Mouse (Mus musculus): ENCODE results near the gene Cd37.
A peak's percentile ranks its signal among the peaks of the same experiment; 100 is the strongest.

The Cd37 gene

DNA sequence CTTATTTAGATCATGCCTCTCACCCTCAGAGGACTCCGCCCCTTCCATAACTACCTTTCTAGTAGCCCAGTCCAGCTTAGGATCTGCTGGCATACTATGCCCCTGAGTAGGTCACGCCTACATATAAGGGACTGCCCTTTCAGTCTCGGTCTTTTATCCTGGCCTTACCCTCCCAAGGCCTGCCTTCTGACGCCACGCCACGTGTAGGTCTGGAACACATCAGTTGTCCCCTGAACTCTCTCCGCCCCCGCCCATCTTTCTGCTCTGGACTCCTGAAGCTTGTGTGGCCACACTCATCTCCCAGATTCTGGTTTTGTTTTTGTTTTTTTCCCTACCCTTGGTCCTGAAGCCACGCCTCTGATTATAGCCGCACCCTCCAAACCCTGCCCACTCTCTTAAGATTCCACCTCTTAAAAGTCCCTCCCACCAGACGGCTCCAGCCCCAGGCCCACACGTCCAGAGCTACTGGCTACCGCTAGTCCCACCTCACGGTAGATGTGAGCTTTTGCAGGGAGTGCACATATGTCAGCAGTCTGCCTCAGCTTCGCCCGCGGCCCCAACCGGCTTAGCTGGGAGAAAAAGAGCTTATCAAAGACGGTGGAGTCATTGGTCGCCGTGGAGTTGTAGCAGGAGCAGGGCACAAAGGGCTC lies 3.9 kb downstream of the Cd37 start:
- DNase-seq (ENCODE audit: low spot score): peak; percentile 93

DNA sequence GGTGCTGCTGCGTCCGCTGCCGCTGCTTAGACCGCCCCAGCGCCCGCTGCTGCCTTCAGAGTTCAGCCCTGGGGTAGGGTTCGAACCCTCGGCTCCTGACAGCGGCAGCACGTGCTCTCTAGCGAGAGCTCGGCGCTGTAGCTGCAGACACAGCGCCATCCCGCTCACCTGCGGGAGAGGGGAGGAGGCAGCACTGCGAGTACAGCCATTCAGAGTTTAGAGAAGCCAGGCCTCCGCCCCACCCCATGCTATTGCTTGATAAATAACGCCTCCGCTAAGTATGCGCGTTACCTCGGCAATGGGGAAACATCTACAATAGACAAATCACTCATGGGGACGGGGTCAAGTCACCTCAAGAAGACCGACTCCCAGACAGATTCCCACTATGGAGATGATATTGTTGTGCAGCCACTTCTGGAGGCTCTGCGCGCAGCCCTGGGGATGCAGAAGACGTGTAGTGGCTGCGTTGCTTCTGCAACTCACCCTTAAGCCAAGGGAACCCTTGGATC lies 4.5 kb downstream of the Cd37 start:
- peak; percentile 74 for DNase-seq (ENCODE audit: low spot score)

DNA sequence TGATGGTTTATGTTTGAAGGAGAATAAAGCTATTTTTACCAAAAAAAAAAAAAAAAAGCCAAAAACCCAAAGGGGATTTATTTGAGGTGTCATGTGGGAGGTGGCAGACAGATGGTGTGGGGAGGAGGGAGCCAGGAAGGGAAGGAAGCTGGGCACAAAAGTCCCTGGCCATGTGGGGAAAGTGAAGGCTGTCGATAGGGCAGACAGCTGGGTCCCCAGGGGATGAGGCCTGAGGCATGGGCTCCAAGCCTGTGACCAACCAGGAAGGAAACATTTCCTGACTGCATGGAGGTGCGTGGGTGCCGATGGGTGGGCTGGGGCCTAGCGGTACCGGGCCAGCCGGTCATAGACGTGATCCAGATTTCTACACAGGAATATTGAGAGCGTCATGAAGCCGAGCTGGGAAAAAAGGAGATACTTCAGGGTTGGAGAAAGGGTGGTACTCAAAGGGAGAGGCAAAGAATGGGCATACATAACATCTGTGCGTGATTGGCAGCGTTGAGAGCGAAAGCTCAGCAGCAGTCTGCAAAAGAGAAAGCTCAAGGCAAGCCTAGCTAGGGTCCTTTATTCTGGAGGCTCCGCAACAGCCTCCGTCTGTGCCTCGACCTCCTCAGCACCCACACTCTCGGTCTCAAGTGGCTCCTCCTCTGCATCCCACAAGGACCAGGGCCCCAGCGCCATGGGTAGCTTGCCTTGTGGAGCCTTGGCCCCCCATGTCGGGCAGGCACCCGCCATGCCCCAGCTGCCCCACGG lies 5.2 kb downstream of the Cd37 start:
- DNase-seq (ENCODE audit: low spot score): peak; percentile 68

DNA sequence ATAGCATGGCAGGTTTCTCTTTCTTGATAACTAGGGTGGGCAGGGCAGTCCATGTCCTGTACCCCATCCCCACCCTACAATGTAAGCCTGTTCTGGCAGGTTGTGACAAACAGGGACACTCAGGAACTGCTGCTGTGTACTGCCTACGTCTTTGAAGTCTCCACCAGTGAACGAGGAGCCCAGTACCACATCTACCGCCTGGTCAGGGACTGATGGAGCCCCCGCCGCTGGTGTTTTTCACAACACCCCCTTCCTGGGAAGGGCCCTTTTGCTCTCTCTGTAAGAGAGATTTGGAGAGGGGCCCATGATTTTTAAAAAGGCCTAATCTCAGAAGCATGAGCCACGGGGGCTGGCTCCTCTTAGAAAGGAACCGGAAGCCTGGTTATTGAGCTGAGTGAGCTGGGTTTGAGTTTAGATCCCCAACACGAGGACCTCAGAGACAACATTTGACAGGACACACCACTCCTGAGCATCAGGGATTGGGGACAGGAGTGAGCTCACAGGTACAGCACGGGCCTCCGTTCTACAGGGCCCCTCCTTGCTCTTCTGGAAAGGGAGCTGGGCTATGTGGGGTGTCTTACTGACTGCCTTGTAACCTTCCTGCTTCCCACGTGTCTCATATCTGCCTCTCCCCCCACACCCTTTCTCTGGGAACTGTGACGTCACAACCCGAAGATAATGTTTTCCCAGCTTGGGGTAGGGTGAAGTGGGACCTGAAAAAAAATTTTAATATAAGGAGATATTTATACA lies 6.0 kb downstream of the Cd37 start:
- DNase-seq (ENCODE audit: low spot score): no peak

DNA sequence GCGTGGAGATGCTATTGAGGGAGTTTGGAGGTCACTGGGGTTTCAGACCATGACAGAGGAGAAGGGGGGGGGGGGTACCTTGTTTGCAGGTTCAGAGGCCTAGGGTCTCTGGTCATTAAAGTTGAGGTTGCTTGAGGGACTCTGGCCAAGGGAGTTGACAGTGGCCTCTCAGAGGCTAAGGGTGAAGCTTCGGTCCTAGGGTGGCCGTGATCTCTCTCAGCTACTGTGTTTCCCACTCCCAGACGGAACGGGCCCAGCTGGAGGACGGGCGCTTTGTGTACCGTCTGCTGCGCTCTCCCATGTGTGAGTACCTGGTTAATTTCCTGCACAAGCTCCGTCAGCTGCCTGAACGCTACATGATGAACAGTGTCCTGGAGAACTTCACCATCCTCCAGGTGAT lies 7.0 kb downstream of the Cd37 start:
- no peak for DNase-seq (ENCODE audit: low spot score)

DNA sequence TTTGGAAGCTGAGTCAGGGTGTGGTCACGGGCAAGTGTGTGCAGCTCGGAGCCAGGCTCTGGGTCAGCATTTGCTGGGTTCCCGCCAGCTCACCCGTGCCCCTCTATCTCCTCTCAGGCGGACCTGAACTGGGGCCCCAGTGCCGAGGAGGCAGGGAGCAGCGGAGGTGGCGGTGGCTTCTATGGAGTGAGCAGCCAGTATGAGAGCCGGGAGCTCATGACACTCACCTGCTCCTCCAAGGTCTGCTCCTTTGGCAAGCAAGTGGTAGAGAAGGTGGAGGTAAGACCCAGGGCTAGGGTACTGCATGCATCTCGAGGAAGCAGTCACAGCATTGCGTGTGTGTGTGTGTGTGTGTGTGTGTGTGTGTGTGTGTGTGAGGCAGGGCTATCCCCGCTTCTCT lies 7.7 kb downstream of the Cd37 start:
- DNase-seq (ENCODE audit: low spot score): no peak

DNA sequence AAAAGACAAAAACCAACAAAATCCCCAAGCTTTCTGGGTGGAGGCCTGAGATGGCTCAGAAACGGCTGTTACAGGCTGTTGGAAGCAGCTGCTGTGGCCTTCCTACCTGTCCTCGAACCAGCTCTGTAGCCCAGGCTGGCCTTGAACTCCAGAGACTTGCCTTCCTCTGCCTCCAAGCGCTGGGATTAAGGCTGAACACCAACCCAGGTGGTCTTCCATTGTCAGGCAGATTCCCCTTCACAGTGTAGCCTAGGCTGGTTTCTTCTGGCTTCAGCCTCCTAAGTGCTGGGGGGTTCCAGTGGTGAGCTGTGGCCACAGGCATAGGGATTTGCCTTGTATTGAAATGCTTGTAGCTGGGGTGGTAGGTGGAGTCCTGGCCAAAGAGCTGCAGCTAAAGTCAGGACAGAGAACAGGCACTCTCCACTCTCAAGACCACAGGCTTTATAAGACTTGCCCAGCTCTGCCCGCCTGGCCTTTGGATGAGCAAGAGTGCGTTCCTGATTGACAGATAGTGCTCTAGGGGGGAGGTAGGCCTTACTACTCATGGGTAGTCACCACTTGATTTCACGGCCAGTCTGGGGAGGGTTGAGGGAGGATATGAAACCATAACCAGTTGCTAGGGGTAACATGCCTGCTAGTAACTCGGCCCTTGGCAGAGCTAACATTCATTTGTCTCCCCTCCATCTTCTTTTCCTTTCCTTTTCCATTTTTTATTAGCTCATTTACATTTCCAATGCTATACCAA lies 9.3 kb downstream of the Cd37 start:
- DNase-seq (ENCODE audit: low spot score): no peak

DNA sequence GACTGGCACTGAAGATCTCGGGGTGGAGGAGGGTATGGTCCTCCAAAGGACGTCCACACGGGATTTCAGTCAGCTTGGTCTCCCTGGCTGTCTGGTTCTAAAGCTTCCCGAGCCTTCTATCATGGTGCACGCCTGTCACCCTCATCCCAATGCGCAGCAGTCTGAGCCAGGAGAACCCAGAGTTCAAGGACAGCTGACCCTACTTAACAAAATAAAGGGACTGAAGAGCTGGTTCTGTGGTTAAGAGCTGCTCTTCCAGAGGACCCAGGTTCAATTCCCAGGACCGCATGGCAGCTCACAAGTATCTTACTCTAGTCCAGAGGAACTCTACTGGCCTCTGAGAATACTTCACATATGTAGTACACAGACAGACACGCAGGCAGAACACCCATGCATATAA lies 9.9 kb downstream of the Cd37 start:
- no peak for DNase-seq (ENCODE audit: low spot score)

DNA sequence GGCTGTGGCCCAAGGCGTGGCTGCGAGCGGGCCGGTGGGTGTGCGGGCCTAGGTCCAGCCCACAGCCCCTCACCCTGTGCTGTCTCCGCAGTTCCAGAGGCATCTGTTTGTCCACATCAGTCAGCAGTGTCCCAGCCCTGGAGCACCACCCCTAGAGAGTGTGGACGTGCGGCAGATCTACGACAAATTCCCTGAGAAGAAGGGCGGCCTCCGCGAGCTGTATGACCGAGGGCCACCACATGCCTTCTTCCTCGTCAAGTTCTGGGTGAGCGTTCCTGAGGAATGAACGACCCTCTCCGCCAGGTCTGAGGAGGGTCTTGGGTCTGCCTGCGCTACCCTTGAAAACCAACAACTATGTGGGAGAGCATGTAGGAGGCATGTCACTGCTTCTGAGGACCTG lies 10.4 kb downstream of the Cd37 start:
- no peak for DNase-seq (ENCODE audit: low spot score)

DNA sequence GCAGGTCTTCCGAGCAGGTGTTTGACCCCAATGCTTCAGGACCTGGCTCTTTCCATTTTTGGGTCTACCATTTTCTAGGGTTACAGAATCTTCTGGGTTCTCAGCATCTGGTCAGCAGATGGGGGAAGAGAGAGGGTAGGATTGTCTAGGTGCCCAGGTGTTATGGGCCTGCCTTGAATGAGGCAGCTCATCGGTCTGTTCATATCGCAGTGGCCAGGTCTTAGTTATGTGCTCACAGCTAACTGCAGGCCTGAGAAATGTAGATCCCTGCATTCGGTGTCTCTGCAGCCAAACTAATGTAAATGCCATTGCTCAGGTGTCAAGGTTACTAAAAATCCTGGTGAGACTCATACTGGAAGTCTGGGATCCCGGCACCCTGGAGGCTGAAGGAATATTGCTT lies 12.5 kb downstream of the Cd37 start:
- DNase-seq (ENCODE audit: low spot score): no peak

DNA sequence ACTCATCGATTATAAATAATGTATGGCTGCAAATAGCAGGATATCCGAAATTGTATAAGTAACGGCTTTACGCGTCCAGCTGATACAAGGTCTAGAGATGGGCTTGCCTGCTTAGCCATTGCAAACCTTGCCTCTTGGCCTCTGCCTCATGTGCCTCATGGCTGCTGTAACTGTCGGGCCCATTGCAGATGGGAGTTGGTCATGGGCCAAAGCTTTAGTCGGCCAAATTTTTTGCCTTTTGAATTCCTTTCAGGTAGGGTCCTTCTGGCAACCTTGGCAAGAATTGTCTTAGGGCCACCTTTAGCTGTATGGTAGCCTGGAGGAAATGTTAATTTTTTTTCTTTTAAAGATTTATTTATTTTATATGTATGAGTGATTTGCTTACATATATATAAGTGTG lies 14.1 kb downstream of the Cd37 start:
- DNase-seq (ENCODE audit: low spot score): no peak

DNA sequence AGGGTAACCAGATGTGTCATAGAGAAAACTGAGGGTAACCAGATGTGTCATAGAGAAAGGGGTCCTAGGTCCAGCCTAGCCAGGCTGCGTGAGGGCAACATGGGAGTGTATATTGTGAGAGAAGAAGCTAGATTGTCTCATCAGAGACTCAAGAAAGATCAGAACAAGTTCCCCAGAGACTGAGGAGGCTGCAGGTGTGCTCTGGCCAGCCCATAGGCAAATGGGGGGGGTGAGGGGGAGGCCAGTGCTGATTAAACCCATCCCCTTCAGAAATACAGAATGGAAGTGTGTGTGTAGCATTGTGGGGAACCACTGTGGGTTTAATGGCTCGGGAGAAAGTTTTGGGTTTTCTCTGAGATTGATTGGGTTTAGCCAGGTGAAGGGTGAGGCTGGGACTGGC lies 17.2 kb downstream of the Cd37 start:
- DNase-seq (ENCODE audit: low spot score): no peak

DNA sequence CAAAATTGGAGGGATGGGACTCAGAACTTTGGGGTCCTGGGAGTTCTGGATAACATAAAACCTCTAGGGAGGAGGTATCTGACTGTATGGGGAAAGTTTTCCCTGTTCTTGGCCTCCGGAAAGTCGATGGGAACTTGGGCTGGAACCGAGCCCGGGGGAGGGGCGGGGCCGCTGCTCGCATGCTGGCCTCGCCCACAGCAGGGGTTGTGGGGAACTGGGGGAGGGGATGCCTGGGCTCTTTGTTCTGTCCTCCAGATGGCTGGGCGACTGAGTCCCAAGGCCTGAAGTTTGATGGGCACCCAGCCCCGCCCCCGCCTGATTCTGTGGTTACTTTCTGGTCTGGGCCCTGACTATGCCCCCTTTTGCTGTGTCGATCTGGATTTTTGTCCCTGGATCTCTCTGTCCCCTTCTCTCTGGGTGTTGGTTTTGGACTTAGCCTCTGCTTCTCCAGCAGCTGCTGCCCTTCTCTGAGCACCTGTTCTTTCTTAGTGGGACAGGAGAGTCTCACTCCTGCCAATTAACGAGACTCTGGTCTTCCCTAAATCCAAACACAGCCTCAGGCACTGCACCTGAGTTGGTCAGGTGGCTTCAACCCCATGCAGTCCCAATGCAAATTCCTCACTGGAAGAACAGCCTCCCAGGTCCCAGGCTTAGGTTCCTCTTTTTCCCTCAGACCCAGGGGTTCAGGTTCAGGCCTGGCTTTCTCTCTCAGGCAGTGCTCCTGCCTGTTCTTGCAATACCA lies 22.3 kb downstream of the Cd37 start:
- peak; percentile 74 for DNase-seq (ENCODE audit: low spot score)

DNA sequence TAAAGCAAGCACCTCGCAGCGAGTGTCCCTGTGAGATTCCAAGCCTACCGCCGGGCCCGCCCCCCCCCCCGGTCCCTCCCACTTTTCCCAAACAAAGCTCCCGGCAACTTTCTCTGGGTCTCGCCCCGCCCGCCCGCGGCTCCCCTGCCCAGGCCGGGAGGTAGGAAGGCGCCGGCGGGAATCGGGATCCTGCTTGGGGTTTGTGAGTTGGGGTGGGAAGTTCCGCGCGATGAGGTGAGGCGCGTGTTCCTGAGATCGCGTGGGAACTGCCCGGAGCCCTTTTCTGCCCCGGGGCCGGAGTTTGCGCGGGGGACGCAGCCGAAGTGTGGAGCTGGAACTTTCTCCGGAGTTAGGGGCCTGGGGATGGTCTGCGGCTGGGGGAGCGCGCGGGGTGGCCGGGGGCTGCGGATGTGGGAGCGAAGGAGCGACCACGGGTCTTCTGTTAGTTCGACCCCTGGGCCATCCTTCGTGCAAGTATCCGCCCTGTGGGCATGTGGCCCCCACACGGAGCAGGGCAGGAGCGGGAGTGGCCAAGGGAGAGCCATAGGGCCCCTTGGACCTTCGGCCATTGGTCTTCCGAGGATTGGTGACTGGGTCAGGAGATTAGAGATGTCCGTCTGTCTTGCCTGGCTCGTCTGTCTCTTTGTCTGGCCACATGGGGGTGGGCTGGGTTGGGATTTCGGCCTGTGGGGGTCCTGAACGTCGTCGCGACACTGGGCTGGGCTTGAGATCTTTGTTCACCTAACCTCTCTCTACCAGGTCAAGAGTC lies 23.1 kb downstream of the Cd37 start, which contains the start of gene Tead2:
Gene Tead2 (plus strand): TSS at position 81 of the 769 bp plus-strand sequence.
- DNase-seq (ENCODE audit: low spot score): peak; percentile 64

DNA sequence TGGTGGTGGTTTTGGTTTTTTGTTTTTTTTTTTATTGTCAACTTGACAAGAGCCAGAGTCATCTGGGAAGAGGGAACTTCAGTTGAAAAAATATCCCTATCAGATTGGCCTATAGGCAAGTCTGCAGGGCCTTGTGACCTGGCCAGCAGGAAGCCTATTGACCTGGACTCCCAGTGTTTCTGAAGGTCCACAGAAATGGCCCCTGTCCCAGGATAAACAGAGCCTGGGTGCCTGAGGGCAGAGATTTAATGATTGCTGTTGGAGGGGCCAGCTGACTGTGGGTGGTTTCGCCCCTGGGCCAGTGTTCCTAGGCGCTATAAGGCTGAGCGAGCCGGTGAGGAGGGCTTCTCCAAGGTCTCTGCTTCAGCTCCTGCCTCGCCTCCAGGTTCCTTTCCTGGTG lies 25.2 kb downstream of the Cd37 start:
- DNase-seq (ENCODE audit: low spot score): peak; percentile 49

DNA sequence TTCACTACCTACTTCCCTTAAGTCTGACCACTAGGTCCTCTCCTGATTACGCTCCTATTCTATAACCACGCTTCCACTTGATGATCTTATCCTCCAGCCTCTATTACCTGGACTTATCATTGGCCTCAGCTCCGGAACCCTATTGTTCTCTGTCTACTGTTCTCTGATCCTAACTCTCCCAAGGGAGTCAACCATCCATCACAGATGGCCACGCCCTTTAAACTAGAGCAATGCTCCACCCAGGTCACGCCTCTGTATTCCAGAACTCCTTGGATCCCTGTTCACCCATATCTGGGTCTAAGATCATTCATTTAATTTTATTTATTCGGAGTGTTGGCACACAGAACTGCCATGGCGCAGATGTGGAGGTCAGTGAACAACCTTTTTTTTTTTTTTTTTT lies 26.6 kb downstream of the Cd37 start:
- peak; percentile 19 for DNase-seq (ENCODE audit: low spot score)

DNA sequence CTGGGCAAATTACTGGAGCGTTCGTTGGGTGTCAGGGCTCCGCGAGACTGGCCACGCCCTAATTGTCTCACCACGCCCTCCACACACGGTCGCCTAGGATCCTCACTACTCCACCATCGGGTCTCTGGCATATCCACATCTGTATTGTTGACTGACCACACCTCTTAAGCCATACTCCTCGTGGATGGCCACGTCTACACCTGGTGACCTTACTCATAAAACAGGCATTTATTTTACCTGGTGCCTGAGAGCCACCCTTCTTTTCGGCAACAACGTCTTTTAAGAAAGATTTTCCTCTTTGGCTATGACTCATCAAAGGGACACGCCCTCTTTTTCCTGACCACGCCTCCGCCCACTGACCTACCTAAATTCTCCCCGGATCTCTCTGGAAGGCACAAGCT lies 27.1 kb downstream of the Cd37 start, which contains the start of gene Dkkl1:
Gene Dkkl1 (minus strand): TSS at position 297 of the 401 bp plus-strand sequence.
- DNase-seq (ENCODE audit: low spot score): no peak

DNA sequence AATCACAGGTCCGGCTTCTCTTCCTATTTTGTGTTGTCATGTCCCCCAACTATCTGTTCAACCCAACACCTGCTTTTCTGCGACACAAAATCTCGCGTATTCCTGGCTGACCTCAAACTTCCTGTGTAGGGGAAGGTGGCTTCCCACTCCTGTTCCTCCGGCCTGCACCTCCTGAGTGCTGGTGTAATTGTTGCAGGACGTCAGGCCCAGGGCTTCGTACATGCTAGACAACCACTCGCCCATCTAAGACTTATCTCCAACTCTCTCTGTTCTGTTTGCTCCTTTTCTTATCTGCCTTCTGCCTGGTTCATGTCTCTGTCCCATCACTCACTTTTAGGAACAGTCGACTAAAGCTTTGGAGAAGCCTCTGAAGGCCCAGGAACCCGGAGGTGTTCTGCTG lies 27.8 kb downstream of the Cd37 start:
- DNase-seq (ENCODE audit: low spot score): no peak

DNA sequence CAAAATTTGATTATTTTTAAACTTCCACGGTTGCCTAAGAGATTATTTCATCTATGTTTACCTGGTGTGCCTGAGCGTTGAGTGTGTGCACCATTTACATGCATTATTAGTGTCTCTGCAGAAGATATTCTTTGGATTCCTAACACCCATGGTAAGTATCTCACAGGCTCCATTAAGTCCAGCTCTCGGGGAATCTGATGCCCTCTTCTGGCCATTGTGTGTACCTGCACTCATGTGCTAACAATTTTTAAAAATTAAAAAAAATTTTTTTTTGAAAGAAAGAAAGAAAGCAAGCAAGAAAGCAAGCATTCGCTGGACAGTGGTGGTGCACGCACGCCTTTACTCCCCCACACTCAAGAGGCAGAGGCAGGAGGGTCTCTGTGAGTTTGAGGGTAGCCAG lies 30.7 kb downstream of the Cd37 start:
- DNase-seq (ENCODE audit: low spot score): no peak

DNA sequence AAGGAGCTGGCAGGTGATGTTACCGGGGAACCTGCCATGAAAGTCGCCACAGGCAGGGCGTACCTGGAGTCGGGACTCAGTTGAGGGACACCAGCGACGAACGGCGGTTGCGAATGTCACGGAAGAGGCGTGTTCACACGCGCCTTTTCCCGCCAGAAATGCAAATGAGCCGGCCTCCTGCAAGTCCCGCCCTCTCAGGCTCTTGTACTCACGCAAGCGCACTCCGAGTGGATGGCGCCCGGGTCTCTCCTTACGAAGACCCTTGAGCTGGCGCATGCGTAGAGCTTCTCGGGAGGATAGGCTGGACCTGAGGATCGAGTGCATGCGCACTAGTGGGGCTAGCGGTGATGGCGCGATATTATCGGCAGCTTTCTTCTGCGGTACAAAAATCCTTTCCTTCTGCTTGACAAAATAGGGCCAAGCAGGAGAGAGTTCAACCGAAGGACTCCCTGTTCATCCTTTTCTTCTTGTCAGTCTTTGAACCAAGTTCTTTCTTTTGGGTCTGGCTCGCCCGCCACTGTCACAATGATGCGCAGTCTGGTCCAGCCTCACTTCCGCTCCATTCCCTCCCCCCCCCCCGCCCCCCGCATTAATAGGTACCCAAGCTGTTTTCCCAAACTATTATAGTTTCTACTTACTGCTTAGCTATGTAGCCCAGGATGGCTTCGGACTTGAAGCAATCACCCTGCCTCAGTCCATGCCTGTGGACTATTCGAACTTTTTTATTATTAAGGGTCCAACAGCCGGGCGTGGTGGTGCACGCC lies 34.4 kb downstream of the Cd37 start, which contains the start of gene Ccdc155:
Gene Ccdc155 (minus strand): TSS at position 513 of the 764 bp plus-strand sequence.
- no peak for DNase-seq (ENCODE audit: low spot score)
